Mouse (Mus musculus): ENCODE results near the gene Urod. TPM values are rescaled to one million over a fixed set of nuclear protein-coding genes. Genes with fewer than 3 reads are reported as not detected.

Gene Urod
- total RNA-seq, 2 experiments from 2014 or later = 59.1 to 69.1 TPM

DNA sequence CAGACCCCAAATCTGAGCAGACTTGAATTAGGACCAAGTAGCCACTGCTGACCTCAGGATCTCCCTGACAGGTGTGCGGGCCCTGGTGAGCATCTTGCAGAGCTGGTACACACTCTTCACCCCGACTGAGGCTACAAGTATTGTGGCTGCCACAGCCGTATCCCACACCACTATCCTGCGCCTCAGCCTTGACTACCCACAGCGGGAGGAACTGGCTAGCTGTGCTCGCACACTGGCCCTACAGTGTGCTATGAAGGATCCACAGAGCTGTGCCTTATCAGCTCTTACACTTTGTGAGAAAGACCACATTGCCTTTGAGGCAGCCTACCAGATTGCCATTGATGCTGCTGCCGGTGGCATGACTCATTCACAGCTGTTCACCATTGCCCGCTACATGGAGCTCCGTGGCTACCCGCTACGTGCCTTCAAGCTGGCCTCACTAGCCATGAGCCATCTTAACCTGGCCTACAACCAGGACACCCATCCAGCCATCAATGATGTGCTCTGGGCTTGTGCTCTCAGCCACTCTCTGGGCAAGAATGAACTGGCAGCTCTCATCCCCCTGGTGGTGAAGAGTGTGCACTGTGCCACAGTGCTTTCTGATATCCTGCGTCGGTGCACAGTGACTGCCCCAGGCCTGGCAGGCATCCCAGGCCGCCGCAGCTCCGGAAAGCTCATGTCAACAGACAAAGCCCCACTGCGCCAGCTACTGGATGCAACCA is 7.7 kb downstream of the Urod start:
- Histone ChIP-seq H3K27ac (no peak overlapping the region), H3K4me3 (no peak overlapping the region)
- peak; percentile 68 for DNase-seq
- intact Hi-C loops (cut with DNase I) = no loop called here
- TF ChIP-seq CTCF (IDR thresholded peaks at IDR 0.05) = peak; percentile 66

DNA sequence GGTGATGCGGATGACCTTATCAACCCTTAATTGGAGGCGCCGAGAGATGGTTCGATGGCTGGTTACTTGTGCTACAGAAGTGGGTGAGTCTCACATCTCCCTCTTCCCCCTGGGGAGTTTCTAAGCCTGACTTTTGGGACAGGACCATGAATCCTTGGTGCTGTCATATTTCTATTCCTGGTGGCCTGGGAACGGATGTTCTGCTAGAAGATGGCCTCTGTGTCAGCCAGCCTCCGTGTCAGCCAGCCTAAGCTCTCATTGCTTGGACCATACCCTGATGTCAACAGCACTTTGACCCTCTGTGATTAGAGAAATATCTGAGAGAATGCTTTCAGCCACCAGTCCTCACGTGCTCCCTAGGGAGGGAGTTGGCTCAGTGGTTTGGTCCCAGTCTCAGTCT is 8.5 kb downstream of the Urod start:
- Histone ChIP-seq H3K27ac (no peak overlapping the region), H3K4me3 (no peak overlapping the region)
- no peak for TF ChIP-seq CTCF (IDR thresholded peaks at IDR 0.05)
- intact Hi-C loops (cut with DNase I) = no loop called here
- no peak for DNase-seq

- H3K27ac ChIP-seq = no peak overlapping the region
- peak; percentile 9; the same call in 1 of the 2 replicates for TF ChIP-seq CTCF (IDR thresholded peaks at IDR 0.05)
- intact Hi-C loops (cut with DNase I) = no loop called here
- no peak overlapping the region for H3K4me3 ChIP-seq
- no peak for DNase-seq
These were observed 17.7 kb downstream of the Urod start for GRCm38 (mm10) chr4:116976503-116976902.

GRCm38 (mm10) chr4:116954951-116955350 is 39.3 kb downstream of the Urod start:
- no peak for DNase-seq
- H3K27ac ChIP-seq = no peak overlapping the region
- no peak overlapping the region for H3K4me3 ChIP-seq
- intact Hi-C loops (cut with DNase I) = no loop called here
- TF ChIP-seq CTCF (IDR thresholded peaks at IDR 0.05) = no peak

DNA sequence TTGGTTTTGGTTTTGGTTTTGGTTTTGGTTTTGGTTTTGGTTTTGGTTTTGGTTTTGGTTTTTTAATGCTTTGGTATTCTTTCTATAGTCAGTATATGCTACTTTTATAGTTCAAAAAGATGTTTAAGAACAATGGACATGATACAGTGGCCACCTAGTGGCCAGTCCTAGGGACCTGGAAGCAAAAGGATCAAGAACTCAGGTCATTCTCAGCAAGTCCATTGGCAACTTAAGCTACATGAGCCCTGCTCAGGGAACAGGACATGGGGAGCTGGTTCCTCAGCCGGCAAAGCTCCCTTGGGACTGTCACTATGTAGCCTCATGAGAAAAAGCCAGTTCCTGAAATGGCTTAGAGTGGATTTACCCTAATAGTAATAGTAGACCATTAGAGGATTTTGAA is 42.6 kb downstream of the Urod start:
- intact Hi-C loops (cut with DNase I) = no loop called here
- no peak for DNase-seq
- no peak overlapping the region for H3K27ac ChIP-seq
- no peak for TF ChIP-seq CTCF (IDR thresholded peaks at IDR 0.05)
- H3K4me3 ChIP-seq = no peak overlapping the region

- DNase-seq = no peak
- intact Hi-C loops (cut with DNase I) = no loop called here
- no peak overlapping the region for H3K27ac ChIP-seq
- H3K4me3 ChIP-seq = no peak overlapping the region
- TF ChIP-seq CTCF (IDR thresholded peaks at IDR 0.05) = no peak
These were observed 50.2 kb downstream of the Urod start for GRCm38 (mm10) chr4:116944055-116944454.

- Histone ChIP-seq H3K4me3 (no peak overlapping the region), H3K27ac (no peak overlapping the region)
- intact Hi-C loops (cut with DNase I) = no loop called here
- no peak for DNase-seq
- no peak for TF ChIP-seq CTCF (IDR thresholded peaks at IDR 0.05)
These were observed 51.5 kb downstream of the Urod start for GRCm38 (mm10) chr4:116942695-116943094.

Other genes starting within 250 kb of the Urod start
- gene Toe1, start 186.8 kb downstream of the Urod start, total RNA-seq (2021) = 1 to 10 TPM; 4.1 to 5.4 TPM
- gene Mutyh, start 186.7 kb downstream of the Urod start, total RNA-seq (2021) = 1 to 10 TPM in 1 of 2 experiments, under 1 TPM in 1; 0.87 to 1.8 TPM
- gene Hpdl, start 172.7 kb downstream of the Urod start, total RNA-seq (2021) = 1 to 10 TPM; 1.5 to 1.9 TPM
- gene Zswim5, start 117.0 kb downstream of the Urod start, total RNA-seq (2021) = under 1 TPM in 1 of 2 experiments, not detected in 1; 0.14 TPM
- 10 to 100 TPM; 13.8 to 15.3 TPM for gene Hectd3, start 904 bp upstream of the Urod start, total RNA-seq (2021)
- 10 to 100 TPM; 22.2 to 23.2 TPM for gene Eif2b3, start 25.0 kb upstream of the Urod start, total RNA-seq (2021)
- under 1 TPM; 0.22 to 0.54 TPM for gene Ptch2, start 101.7 kb upstream of the Urod start, total RNA-seq (2021)
- 1 to 10 TPM; 2.3 to 2.5 TPM for gene Btbd19, start 131.3 kb upstream of the Urod start, total RNA-seq (2021)
- not detected for gene Tctex1d4, start 132.4 kb upstream of the Urod start, total RNA-seq (2021)
- gene Plk3, start 139.6 kb upstream of the Urod start, total RNA-seq (2021) = under 1 TPM; 0.73 to 0.74 TPM
- 100 to 1,000 TPM; 527 to 622 TPM for gene Rps8, start 161.8 kb upstream of the Urod start, total RNA-seq (2021)
- gene Kif2c, start 188.2 kb upstream of the Urod start, total RNA-seq (2021) = not detected